Mouse (Mus musculus) heart, embryonic 15.5 days (tissue): Measurements from ENCODE around the gene Taf10. TPM values are rescaled to one million over a fixed set of nuclear protein-coding genes. Genes with fewer than 3 reads are reported as not detected.

Source experiments
- ATAC-seq: fragments of 200-750 bp; cut with Nextera tagmentation; replicated peaks from 2 replicates; pipeline ENCODE4 v1.8.0; 2017; ENCODE audit warnings: low read depth, moderate TSS enrichment; ENCODE audit not compliant: insufficient number of reproducible peaks, insufficient read depth, low FRiP score
- H3K27ac ChIP-seq: fragments of 300-500 bp; sonication (generic); 2 replicates; pipeline ENCODE4 v1.5.1; 2015; ENCODE audit warnings: mild to moderate bottlenecking, inconsistent platforms
- H3K27me3 ChIP-seq: fragments of 300-500 bp; sonication (generic); 2 replicates; pipeline ENCODE4 v1.6.1; 2015; ENCODE audit warnings: inconsistent platforms
- H3K36me3 ChIP-seq: fragments of 300-500 bp; sonication (generic); 2 replicates; pipeline ENCODE4 v1.6.1; 2015; ENCODE audit warnings: mild to moderate bottlenecking, inconsistent platforms
- H3K4me1 ChIP-seq: fragments of 300-500 bp; sonication (generic); replicated peaks from 2 replicates; pipeline ENCODE4 v1.6.1; 2015; ENCODE audit warnings: inconsistent platforms
- H3K4me2 ChIP-seq: fragments of 300-500 bp; sonication (generic); 2 replicates; pipeline ENCODE4 v1.6.1; 2015; ENCODE audit warnings: inconsistent platforms, mild to moderate bottlenecking, moderate library complexity
- H3K4me3 ChIP-seq: fragments of 300-500 bp; sonication (generic); 2 replicates; pipeline ENCODE4 v1.5.1; 2015; ENCODE audit warnings: mild to moderate bottlenecking, inconsistent platforms
- H3K9ac ChIP-seq: fragments of 300-500 bp; sonication (generic); 2 replicates; pipeline ENCODE4 v1.6.1; 2015; ENCODE audit warnings: mild to moderate bottlenecking, inconsistent platforms
- H3K9me3 ChIP-seq: fragments of 300-500 bp; sonication (generic); replicated peaks from 2 replicates; pipeline ENCODE4 v1.6.1; 2016; ENCODE audit warnings: inconsistent platforms
- WGBS: fragments of 180-500 bp; shearing (Covaris S2); methylation state at CpG from one replicate; pipeline ENCODE4 v1.1.7; 2015; ENCODE audit warnings: mixed read lengths; 5-methylcytosine and 5-hydroxymethylcytosine counted together
- polyA plus RNA-seq: library from polyadenylated mRNA; unstranded; fragments of >200 nt; fragmentation: Nextera tagmentation; extraction: Ambion mirVana; gene quantifications from 2 replicates; pipeline ENCODE4 v1.2.1, GENCODE M21; 2015

The Taf10 gene
- polyA plus RNA-seq, result 90.0 and 105 TPM in 2 replicates

DNA sequence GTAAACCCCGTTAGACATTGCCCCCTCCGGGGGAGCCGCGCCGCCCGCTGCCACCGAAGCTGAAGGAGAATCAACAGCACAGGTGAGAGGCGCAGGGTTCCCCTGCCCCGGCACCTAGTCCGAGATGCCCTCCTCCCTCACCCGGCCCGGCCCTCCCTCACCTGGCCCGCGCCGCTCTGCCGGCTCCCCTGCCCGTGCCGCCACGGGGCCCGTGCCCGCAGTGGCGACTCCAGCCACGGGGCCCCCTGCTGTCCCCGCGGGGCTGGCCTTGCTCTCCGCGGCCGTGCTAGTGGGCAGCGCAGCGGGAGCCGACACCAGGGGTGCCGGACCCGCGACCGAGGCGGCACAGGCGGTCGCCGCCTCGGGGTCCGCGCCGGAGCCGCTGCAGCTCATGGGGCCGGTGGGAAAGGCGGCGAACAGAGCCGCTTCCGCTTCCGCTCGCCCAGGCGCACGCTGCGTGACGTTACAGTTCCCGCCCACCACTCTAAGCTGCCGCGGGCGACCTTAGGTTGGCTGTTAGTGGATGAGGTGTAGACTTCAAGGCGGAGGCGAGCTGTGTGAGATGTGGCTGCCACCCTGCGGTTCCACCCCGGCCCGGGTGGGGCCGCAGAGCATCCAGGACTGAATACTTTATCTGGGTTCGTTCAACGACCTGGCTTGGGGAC, at the start of gene Taf10:
Gene Taf10 (minus strand): TSS at position 436 of the 665 bp plus-strand sequence.
- under 1% methylated on average over 65 of the region's 67 CpGs for WGBS
- Histone ChIP-seq H3K4me3 (peak within 1 kb of the TSS; percentile 77), H3K27ac (peak within 1 kb of the TSS; percentile 79), H3K4me1 (peaks cover 19% of the 10 kb centered on the region), H3K27me3 (no peaks in the 10 kb centered on the region), H3K9ac (peak within 1 kb of the TSS; percentile 91), H3K9me3 (no peaks in the 10 kb centered on the region), H3K4me2 (peak within 1 kb of the TSS; percentile 87), H3K36me3 (peaks cover 45% of the 10 kb centered on the region)
- peak; percentile 95 for ATAC-seq

DNA sequence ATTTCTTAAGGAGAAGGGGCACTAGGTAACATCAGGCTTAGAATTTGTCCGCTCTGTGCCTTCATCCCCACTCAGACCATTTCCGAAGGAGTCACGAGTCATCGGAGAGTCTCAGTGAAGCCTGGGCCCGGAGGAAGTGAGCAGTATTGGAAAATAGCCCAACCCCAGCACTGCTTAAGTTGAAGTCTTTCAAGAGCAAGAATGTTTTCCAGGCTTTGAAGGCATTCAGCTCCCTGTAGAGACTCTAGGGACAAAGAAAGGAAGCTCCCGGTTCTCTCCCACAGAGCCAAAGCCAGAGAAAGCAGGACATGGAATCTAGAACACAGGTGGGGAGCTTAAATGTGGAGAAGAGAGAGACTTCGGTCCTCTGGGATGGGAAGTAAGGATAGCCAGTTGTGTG, 49.5 kb upstream of the Taf10 start:
- H3K4me1 ChIP-seq, result no peaks in the 10 kb centered on the region
- no peak for ATAC-seq
- H3K4me3 ChIP-seq, result no peak overlapping the region
- H3K9me3 ChIP-seq, result no peaks in the 10 kb centered on the region
- no peak overlapping the region for H3K9ac ChIP-seq
- H3K27ac ChIP-seq, result peak overlapping the region; percentile 26
- no peaks in the 10 kb centered on the region; the same call in 1 of the 2 replicates for H3K27me3 ChIP-seq
- H3K4me2 ChIP-seq, result no peak overlapping the region
- H3K36me3 ChIP-seq, result no peaks in the 10 kb centered on the region
- WGBS, result 65% methylated on average over 7 of the region's 7 CpGs

DNA sequence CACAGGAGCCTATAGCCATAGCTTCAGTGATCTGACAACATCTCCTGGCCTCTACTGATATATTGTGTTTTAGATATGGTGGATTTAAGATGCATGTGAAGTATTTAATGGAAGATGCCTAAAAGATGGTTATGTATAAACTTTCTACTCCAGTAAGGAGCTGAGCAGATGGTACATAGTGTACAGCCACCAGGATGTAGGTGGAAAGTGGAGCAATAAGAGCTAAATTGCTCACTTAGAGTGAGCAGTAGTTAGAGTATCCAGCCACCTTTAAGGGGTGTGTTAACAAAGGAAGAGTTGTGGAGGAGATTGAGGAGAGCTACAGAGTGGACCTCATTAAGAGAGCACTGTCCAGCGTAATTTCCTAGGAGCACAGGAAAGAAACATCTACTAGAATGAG, 47.0 kb upstream of the Taf10 start:
- H3K9ac ChIP-seq, result no peak overlapping the region
- no peak overlapping the region for H3K4me2 ChIP-seq
- no peak overlapping the region for H3K4me3 ChIP-seq
- H3K27ac ChIP-seq, result no peak overlapping the region
- no peak for ATAC-seq
- H3K9me3 ChIP-seq, result no peaks in the 10 kb centered on the region
- H3K27me3 ChIP-seq, result peaks cover 3% of the 10 kb centered on the region; the same call in 1 of the 2 replicates
- no peaks in the 10 kb centered on the region for H3K36me3 ChIP-seq
- H3K4me1 ChIP-seq, result peaks cover 7% of the 10 kb centered on the region
- WGBS, result 75% methylated on average over 1 of the region's 1 CpGs

DNA sequence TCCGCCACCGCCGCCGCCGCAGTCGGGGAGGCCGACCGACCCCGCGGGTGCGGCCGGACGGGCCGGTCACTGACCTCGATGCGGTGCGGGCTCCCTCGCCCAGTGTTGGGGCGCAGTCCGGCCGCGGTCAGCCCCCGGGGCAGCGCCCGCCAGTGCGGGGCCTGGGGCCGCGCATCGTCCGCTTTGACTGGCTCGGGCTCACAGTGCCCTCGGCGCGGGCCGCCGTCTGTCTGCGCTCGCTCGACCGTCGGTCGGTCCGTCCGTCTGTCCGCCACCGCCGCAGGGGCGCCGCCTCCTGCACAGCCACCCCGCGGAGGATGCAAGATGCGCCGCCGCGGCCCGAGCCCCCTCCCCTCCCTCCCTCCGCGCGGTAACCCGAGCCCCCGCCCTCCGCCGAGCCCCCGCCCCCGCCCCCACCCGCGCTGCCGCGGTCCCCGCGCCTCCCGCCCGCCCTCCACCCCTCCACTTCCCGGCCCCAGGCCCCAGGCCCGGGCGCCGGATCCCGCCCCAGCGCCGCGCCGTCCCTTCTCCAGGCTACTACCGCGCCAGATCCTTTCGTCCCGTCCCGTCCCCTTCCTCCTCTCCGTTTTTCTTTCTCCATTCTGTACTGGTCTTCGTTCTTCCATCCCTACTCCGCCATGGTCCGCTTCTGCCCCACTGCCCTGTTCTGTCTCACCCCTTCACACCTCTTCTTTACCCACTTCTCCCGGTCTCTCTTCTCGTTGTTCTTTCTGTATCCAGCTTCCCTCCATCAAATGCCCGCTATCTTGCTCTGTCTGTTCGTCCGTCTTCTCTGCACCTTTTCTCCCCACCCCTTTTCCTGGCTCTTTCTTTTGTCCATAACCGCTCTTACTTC, 43.4 kb upstream of the Taf10 start, which contains the start of gene Dchs1:
Gene Dchs1 (minus strand): TSS at position 370 of the 856 bp plus-strand sequence.
- Histone ChIP-seq H3K4me2 (peak within 1 kb of the TSS; percentile 87), H3K4me1 (peaks cover 23% of the 10 kb centered on the region), H3K4me3 (peak within 1 kb of the TSS; percentile 77), H3K27me3 (peaks cover 3% of the 10 kb centered on the region; the same call in 1 of the 2 replicates), H3K9me3 (no peaks in the 10 kb centered on the region), H3K27ac (peak within 1 kb of the TSS; percentile 83), H3K36me3 (no peaks in the 10 kb centered on the region), H3K9ac (peak within 1 kb of the TSS; percentile 81)
- ATAC-seq, result peak; percentile 57
- WGBS, result under 1% methylated on average over 72 of the region's 97 CpGs

DNA sequence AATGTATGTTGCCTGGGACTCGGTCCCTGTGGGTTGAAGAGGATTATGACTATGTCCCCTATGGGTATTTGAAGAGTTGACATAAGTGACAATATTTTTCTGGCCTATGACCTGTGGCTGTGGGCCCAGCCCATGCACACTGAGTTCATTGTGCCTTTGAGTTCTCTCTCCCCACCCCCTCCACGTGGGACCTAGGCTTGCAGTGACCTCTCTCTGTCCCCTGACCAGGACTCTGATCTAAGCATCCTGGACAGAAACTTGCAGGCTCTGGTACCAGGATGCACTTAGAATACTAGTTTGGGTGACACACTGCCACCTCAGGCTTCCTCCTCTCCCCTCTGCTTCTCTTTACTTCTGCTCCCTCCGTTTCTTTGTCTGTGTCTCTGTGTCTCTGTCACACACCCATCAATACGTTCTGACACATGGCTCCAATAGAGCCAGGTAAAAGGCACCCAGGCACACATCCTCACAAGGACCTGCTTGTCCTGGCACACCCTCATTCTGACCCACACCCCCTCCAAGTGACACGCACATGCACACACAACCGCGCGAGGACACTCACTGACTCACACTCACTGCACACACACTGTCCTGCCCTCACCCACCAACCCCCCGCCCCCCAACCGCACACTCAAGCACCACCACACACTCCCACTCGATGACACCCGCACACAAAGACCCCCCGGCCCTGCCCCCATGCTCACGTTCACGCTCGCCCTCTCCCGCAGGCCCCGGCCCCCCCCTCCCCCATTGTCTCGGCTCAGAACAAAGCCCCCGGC, 42.5 kb upstream of the Taf10 start:
- WGBS, result 12% methylated on average over 20 of the region's 20 CpGs
- no peaks in the 10 kb centered on the region for H3K36me3 ChIP-seq
- H3K4me3 ChIP-seq, result peak overlapping the region; percentile 77
- peaks cover 3% of the 10 kb centered on the region; the same call in 1 of the 2 replicates for H3K27me3 ChIP-seq
- peak overlapping the region; percentile 81 for H3K9ac ChIP-seq
- H3K4me1 ChIP-seq, result peaks cover 23% of the 10 kb centered on the region
- H3K27ac ChIP-seq, result peak overlapping the region; percentile 83
- H3K4me2 ChIP-seq, result peak overlapping the region; percentile 87
- H3K9me3 ChIP-seq, result no peaks in the 10 kb centered on the region
- peak; percentile 28; the same call in 1 of the 2 replicates for ATAC-seq

DNA sequence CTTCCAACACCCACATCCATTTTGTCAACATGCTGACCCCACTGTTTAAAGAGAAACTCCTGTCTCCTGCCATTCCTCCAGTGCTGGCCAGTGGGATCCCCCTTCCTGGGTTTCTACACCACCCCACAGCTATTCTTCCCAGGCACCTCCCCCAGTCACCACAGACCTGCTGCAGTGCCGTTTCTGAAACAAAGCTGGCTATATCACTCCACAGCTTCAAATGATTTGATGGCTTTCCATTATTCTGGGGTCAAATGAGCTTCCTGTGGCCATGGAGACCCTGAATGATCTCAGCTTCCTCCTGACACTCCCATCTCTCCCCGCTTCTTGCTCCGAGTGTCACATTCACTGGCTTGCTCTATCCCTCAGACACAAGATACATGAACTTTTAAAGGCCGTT, 40.4 kb upstream of the Taf10 start:
- H3K27ac ChIP-seq, result peak overlapping the region; percentile 31; the same call in 1 of the 2 replicates
- H3K4me2 ChIP-seq, result peak overlapping the region; percentile 23
- no peak overlapping the region for H3K9ac ChIP-seq
- no peak for ATAC-seq
- peaks cover 23% of the 10 kb centered on the region for H3K4me1 ChIP-seq
- no peak overlapping the region for H3K4me3 ChIP-seq
- 38% methylated on average over 4 of the region's 4 CpGs for WGBS
- H3K36me3 ChIP-seq, result no peaks in the 10 kb centered on the region
- no peaks in the 10 kb centered on the region for H3K9me3 ChIP-seq
- H3K27me3 ChIP-seq, result peaks cover 3% of the 10 kb centered on the region; the same call in 1 of the 2 replicates

DNA sequence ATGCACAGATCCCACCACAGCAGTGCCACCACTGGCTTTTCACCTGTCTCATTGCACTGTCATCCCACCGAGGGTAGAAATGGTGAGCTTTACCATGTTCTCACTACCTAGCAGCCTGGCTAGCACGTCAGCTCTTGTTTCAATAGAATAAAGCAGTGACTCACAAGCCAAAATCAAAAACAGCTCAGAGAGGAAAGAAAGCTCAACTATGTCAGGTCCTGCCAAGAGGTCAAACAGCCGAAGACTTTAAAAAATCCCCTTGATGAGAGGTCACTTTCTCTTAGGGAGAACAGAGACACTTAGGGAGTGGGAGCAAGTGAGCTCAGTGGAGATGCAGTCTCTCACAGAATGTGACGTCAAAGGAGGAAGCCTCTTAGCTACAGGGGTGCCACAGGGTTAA, 39.7 kb upstream of the Taf10 start:
- Histone ChIP-seq H3K9me3 (no peaks in the 10 kb centered on the region), H3K4me3 (no peak overlapping the region), H3K4me2 (peak overlapping the region; percentile 23; the same call in 1 of the 2 replicates), H3K27me3 (peaks cover 3% of the 10 kb centered on the region; the same call in 1 of the 2 replicates), H3K27ac (no peak overlapping the region), H3K9ac (no peak overlapping the region), H3K36me3 (no peaks in the 10 kb centered on the region), H3K4me1 (peaks cover 30% of the 10 kb centered on the region)
- WGBS, result 42% methylated on average over 4 of the region's 4 CpGs
- ATAC-seq, result no peak

DNA sequence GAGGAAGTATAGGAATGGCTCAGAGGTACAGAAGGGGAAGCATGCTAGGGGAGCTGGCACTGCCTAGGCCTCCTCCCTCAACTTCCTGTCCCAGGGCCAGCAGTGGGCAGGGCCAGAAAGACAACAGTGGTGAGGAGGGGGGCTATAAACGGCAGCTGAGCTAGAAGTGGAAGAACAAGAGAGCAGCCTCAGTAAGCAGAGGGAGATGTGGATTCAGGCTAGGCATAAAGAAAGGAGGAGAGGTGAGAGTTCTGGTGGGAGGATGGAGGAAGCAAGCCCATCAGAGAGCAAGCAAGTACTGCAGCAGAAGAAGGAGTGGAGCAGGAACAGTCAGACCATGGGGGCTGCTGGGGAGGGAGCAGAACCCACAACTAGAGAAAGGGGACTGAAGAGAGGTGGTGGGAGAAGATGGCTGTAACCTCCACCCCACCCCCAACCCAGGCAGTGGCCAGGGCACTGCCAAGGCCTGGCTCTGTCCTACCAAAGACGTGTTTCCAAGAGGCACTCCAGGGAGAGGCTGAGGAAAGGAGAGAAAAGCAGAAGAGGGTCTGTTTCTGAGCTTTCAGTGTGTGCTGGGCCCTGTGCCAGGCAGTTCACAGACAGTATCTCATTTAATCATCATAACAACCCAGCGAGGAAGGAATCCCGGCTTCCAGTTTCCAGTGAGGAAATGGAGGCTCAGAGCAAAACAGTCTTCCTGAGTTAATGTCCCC, 34.5 kb upstream of the Taf10 start:
- 21% methylated on average over 4 of the region's 4 CpGs for WGBS
- peaks cover 32% of the 10 kb centered on the region for H3K4me1 ChIP-seq
- peak; percentile 69 for ATAC-seq
- peak overlapping the region; percentile 10 for H3K4me3 ChIP-seq
- peak overlapping the region; percentile 87 for H3K27ac ChIP-seq
- peak overlapping the region; percentile 19 for H3K9ac ChIP-seq
- H3K36me3 ChIP-seq, result no peaks in the 10 kb centered on the region
- H3K9me3 ChIP-seq, result no peaks in the 10 kb centered on the region
- H3K27me3 ChIP-seq, result no peaks in the 10 kb centered on the region
- peak overlapping the region; percentile 41 for H3K4me2 ChIP-seq

DNA sequence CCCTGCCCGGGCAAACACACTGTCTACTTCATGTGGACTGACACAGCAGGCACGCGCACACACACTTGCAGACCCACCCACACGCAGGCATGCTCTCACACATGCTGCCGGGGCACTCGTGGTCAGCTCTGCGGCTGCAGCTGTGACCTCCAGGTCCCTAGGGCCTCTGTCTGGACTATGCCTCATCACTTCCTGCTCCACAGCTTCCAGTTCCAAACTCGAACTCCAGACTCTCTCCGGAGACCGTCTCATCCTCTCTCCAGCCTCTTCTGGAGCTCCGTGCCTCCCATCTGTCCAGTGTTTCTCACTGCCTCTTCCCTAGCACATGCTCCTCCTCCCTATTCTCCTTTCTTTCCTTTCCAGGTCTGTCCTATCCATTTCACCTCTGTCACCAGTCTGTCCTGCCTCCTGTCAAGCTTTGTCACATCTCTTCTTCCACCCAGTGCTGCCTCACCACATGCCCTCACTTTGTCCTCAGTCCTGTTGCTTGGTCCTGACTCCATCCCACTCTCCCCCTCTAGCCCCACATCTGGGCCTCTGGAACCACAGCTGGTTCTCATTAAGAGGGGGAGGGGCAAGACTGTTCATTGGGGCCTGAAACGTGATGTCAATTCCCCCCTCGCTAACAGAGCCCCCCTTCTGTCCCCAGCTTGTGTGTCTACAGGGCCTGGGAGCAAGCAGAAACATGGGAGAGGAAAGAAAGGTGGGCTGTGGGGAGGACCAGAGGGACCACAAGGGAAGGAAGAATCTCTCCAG, 33.8 kb upstream of the Taf10 start:
- H3K4me1 ChIP-seq, result peaks cover 32% of the 10 kb centered on the region
- peak overlapping the region; percentile 41 for H3K4me2 ChIP-seq
- WGBS, result 36% methylated on average over 13 of the region's 13 CpGs
- H3K27ac ChIP-seq, result peak overlapping the region; percentile 87
- H3K27me3 ChIP-seq, result no peaks in the 10 kb centered on the region
- no peaks in the 10 kb centered on the region for H3K36me3 ChIP-seq
- ATAC-seq, result peak; percentile 57
- peak overlapping the region; percentile 10 for H3K4me3 ChIP-seq
- H3K9ac ChIP-seq, result peak overlapping the region; percentile 19; the same call in 1 of the 2 replicates
- no peaks in the 10 kb centered on the region for H3K9me3 ChIP-seq

DNA sequence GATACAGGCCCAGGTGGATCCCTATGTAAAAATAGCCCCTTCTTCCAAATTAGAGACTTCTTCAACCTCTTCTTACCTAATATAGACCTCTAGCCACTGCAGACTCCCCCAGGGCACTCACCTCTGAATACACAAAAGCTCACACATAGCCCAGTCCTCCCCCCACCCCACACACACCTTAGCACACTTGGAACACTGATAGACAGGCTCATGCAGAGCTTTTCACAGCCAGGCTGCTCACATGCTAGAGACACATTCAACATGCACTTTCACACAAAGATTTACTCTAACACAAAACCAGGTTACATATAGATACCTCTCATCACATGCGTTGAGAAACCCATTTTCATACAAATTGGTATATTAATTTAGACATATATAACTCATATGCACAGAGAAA, 33.2 kb upstream of the Taf10 start:
- H3K27ac ChIP-seq, result peak overlapping the region; percentile 87; the same call in 1 of the 2 replicates
- WGBS, result 84% methylated on average over 1 of the region's 1 CpGs
- no peaks in the 10 kb centered on the region for H3K27me3 ChIP-seq
- H3K9me3 ChIP-seq, result no peaks in the 10 kb centered on the region
- H3K36me3 ChIP-seq, result no peaks in the 10 kb centered on the region
- H3K9ac ChIP-seq, result no peak overlapping the region
- H3K4me1 ChIP-seq, result peaks cover 32% of the 10 kb centered on the region
- no peak for ATAC-seq
- peak overlapping the region; percentile 41; the same call in 1 of the 2 replicates for H3K4me2 ChIP-seq
- no peak overlapping the region for H3K4me3 ChIP-seq
